Mouse (Mus musculus) lung, postnatal 0 days (tissue): Measurements from ENCODE around the gene Ep300. TPM values are rescaled to one million over a fixed set of nuclear protein-coding genes. Genes with fewer than 3 reads are reported as not detected.

Source experiments
- ATAC-seq: fragments of 200-750 bp; cut with Nextera tagmentation; 2 replicates; pipeline ENCODE4 v1.8.0; 2017; ENCODE audit warnings: moderate library complexity
- DNase-seq: peaks from one replicate; pipeline ENCODE4 v3.0.0-alpha.2; 2016; ENCODE audit warnings: low spot score
- H3K27ac ChIP-seq: fragments of 300-500 bp; sonication (generic); 2 replicates; pipeline ENCODE4 v1.5.1; 2014; ENCODE audit warnings: antibody characterized with exemption, mild to moderate bottlenecking, low read length, mixed read lengths
- H3K27me3 ChIP-seq: fragments of 300-500 bp; sonication (generic); replicated peaks from 2 replicates; pipeline ENCODE4 v1.6.1; 2014; ENCODE audit warnings: low read length, mixed read lengths; ENCODE audit not compliant: insufficient read depth
- H3K36me3 ChIP-seq: fragments of 300-500 bp; sonication (generic); 2 replicates; pipeline ENCODE4 v1.6.1; 2014; ENCODE audit warnings: low read length, mixed read lengths; ENCODE audit not compliant: insufficient read depth
- H3K4me1 ChIP-seq: fragments of 300-500 bp; sonication (generic); 2 replicates; pipeline ENCODE4 v1.6.1; 2014; ENCODE audit warnings: antibody characterized with exemption, low read depth, low read length, mixed read lengths; ENCODE audit not compliant: insufficient read depth
- H3K4me2 ChIP-seq: fragments of 300-500 bp; sonication (generic); replicated peaks from 2 replicates; pipeline ENCODE4 v1.6.1; 2014; ENCODE audit warnings: low read depth, mild to moderate bottlenecking, low read length, moderate library complexity, mixed read lengths
- H3K4me3 ChIP-seq: fragments of 300-500 bp; sonication (generic); 2 replicates; pipeline ENCODE4 v1.5.1; 2014; ENCODE audit warnings: low read depth, low read length
- H3K9ac ChIP-seq: fragments of 300-500 bp; sonication (generic); replicated peaks from 2 replicates; pipeline ENCODE4 v1.6.1; 2014; ENCODE audit warnings: low read depth, mild to moderate bottlenecking
- H3K9me3 ChIP-seq: fragments of 300-500 bp; sonication (generic); 2 replicates; pipeline ENCODE4 v1.6.1; 2016; ENCODE audit warnings: low read length, mixed read lengths
- CTCF ChIP-seq: IDR thresholded peaks from 2 replicates; pipeline ENCODE4 v1.5.1; 2016; ENCODE audit warnings: antibody characterized with exemption, mild to moderate bottlenecking
- EP300 ChIP-seq: IDR thresholded peaks from 2 replicates; pipeline ENCODE4 v1.6.1; 2016; ENCODE audit warnings: antibody characterized with exemption, mild to moderate bottlenecking, control low read depth
- WGBS: fragments of 180-500 bp; shearing (Covaris S2); extraction: QIAGEN DNeasy Blood & Tissue Kit; methylation state at CpG from one replicate; pipeline ENCODE4 v1.1.7; 2014; 5-methylcytosine and 5-hydroxymethylcytosine counted together
- polyA plus RNA-seq: library from polyadenylated mRNA; unstranded; fragments of >200 nt; fragmentation: Nextera tagmentation; extraction: Ambion mirVana; gene quantifications from 2 replicates; pipeline ENCODE4 v1.2.1, GENCODE M21; 2015

Ep300 gene
- polyA plus RNA-seq, 1 experiment from 2014 or later = 8.5 TPM

DNA sequence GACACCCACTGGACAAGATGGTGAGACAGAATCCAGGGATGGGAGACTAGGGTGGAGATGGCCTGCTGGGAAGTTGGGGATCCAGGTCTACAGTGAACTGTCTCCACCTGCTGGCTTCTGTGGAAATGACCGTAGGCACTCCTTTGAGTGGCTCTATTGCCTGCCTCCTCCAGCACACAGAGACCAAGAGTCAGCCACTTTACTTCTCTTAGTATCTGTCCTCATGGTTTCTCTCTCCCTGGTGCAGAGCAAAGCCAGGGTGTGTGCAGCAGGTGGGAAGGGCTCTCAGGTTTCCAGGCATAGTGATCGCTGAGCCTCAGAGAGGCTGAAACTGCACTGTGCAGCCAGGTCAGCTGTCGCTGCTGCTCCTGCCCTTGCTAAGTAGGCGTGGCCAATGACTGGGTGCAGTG, 85.1 kb downstream of the Ep300 start:
- Histone ChIP-seq H3K27me3 (no peaks in the 10 kb centered on the region), H3K4me2 (no peak overlapping the region), H3K27ac (no peak overlapping the region), H3K4me3 (no peak overlapping the region), H3K9me3 (no peaks in the 10 kb centered on the region), H3K36me3 (no peaks in the 10 kb centered on the region; the same call in none of the 2 replicates), H3K9ac (no peak overlapping the region), H3K4me1 (no peaks in the 10 kb centered on the region)
- no peak for TF ChIP-seq EP300
- TF ChIP-seq CTCF = peak; percentile 68
- ATAC-seq = peak; percentile 32; the same call in 1 of the 2 replicates
- WGBS = 78% methylated on average over 4 of the region's 4 CpGs
- peak; percentile 44 for DNase-seq

DNA sequence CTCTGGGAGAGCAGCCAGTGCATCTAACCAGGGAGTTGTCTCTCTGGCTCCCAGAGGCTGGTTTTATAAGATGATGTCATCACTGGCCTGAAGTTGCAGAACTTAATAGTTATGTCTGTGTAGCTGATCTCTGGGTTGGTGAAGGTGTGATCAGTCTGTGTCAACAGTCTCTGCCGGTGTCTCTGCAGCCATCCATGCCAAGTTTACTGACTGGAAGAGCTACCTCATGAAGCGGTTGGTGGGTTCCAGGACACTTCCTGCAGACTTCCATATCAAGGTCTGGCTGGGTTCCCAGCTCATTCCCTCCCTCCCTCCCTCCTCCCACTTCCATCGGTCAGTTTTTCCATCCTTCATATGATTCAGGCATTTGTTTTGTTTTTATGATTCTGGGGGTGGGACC, 91.5 kb downstream of the Ep300 start:
- Histone ChIP-seq H3K9me3 (no peaks in the 10 kb centered on the region), H3K4me3 (no peak overlapping the region), H3K36me3 (no peaks in the 10 kb centered on the region), H3K9ac (no peak overlapping the region), H3K4me2 (no peak overlapping the region), H3K27me3 (no peaks in the 10 kb centered on the region), H3K4me1 (no peaks in the 10 kb centered on the region), H3K27ac (no peak overlapping the region)
- ATAC-seq = no peak; the same call in 1 of the 2 replicates
- no peak for DNase-seq
- no peak for TF ChIP-seq EP300
- no peak for TF ChIP-seq CTCF
- WGBS = 54% methylated on average over 3 of the region's 3 CpGs

DNA sequence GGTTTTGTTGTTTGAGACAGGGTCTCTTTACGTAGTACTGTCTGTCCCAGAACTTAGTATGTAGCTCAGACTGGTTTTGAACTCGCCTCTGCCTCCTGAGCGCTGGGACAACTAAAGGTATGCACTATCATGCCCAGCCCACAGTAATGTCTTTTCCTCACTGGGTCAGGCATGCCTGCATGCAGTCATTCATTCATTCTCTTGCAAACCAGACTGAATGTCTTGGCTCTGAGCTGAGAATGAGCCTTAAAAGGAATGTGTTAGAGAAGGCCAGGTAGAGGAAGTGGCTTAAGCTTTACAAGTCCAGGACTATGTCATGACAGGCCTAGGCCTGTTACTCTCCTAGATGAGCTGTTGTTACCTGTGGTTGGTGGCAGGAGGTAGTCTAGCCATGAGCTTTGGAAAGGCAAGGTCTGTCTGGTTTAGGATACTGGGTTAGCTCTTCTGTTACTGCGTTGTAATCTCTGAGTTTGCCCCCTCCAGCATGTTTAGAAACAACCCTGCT, 95.2 kb downstream of the Ep300 start:
- TF ChIP-seq EP300 (no peak), CTCF (no peak)
- Histone ChIP-seq H3K4me1 (no peaks in the 10 kb centered on the region), H3K27ac (no peak overlapping the region), H3K27me3 (no peaks in the 10 kb centered on the region), H3K9ac (no peak overlapping the region), H3K4me2 (no peak overlapping the region), H3K4me3 (no peak overlapping the region), H3K9me3 (no peaks in the 10 kb centered on the region), H3K36me3 (peaks cover 11% of the 10 kb centered on the region; the same call in 1 of the 2 replicates)
- ATAC-seq = no peak
- 96% methylated on average over 4 of the region's 4 CpGs for WGBS
- no peak for DNase-seq

DNA sequence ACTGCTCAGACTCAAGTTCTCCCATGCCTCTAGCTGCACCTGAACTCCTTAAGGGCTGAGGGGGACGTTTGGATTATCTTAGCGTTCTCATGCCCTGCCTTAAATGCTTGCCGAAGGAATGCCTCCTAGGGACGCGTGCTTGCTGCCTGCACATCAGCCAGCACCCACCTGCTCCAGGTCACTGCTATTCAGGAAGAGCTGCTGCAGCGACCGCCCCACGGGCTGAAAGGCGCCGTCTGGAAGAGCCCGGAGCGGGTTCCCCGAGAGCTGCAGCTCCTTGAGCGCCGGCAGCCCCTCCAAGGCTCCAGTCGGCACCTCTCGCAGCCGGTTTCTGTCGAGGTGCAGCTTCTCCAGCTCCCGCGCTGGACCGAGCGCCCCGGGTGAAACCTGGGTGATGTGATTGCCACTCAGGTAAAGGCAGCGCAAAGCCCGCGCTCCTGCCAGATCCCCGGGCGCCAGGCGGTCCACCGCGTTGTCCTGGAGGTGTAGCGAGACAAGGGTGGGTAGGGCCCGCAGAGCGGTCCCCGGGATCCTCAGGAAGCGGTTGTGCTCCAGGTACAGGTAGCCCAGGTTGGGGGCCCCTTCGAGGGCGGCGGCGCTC, 108.3 kb downstream of the Ep300 start:
- no peaks in the 10 kb centered on the region for H3K36me3 ChIP-seq
- no peaks in the 10 kb centered on the region; the same call in 1 of the 2 replicates for H3K4me1 ChIP-seq
- H3K27ac ChIP-seq = no peak overlapping the region
- WGBS = 6% methylated on average over 40 of the region's 41 CpGs
- H3K4me2 ChIP-seq = peak overlapping the region; percentile 98
- DNase-seq (no peak), ATAC-seq (peak; percentile 15)
- peak overlapping the region; percentile 47 for H3K4me3 ChIP-seq
- H3K9ac ChIP-seq = no peak overlapping the region; the same call in 1 of the 2 replicates
- H3K9me3 ChIP-seq = no peaks in the 10 kb centered on the region
- H3K27me3 ChIP-seq = peaks cover 19% of the 10 kb centered on the region; the same call in 1 of the 2 replicates
- no peak for TF ChIP-seq EP300
- no peak for TF ChIP-seq CTCF

DNA sequence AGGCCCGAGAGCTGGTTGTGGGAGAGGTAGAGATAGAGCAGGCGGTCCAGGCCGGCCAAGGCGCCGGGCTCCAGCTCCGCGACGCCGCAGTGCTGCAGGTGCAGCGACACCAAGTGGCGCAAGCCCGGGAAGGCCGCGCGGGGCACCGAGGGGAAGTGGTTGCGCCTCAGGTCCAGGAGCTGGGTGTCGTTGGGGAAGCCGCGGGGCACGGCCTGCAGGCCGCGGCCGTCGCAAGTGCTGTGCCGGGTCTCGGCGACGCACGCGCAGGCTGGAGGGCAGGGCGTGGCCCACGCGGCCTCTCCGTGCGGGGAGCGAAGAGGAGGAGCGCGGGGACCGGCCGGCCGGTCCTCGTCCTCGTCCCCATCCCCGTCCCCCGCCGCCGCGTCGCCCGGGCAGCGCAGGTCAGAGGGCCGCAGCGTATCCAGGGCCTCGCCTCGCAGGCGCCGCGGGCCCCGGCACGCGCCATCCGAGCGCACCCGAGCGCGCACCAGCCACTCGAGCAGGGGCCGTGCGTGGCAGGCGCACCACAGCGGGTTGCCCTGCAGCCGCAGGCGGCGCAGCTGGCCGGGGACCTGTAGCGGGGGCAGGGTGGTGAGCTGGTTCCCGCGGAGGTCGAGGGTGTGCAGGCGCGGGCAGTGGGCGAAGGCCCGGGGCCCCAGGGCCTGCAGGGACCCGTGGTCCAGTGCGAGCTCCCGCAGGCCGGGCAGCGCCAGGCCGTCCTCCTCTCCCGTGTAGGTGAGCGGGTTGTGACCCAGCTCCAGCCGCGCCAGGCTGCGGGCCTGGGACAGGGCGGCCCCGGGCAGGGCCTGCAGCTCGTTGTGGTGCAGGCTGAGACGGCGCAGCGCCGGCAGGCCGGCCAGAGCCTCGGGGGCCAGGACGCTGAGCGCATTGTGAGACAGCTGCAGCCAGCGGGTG, 109.1 kb downstream of the Ep300 start:
- Histone ChIP-seq H3K9ac (peak overlapping the region; percentile 39; the same call in 1 of the 2 replicates), H3K27me3 (peaks cover 19% of the 10 kb centered on the region; the same call in 1 of the 2 replicates), H3K36me3 (no peaks in the 10 kb centered on the region), H3K4me2 (peak overlapping the region; percentile 98), H3K27ac (no peak overlapping the region), H3K9me3 (no peaks in the 10 kb centered on the region), H3K4me1 (no peaks in the 10 kb centered on the region; the same call in 1 of the 2 replicates), H3K4me3 (peak overlapping the region; percentile 47)
- ATAC-seq (peak; percentile 85), DNase-seq (peak; percentile 85)
- under 1% methylated on average over 55 of the region's 107 CpGs for WGBS
- TF ChIP-seq CTCF (peak; percentile 81), EP300 (no peak)

DNA sequence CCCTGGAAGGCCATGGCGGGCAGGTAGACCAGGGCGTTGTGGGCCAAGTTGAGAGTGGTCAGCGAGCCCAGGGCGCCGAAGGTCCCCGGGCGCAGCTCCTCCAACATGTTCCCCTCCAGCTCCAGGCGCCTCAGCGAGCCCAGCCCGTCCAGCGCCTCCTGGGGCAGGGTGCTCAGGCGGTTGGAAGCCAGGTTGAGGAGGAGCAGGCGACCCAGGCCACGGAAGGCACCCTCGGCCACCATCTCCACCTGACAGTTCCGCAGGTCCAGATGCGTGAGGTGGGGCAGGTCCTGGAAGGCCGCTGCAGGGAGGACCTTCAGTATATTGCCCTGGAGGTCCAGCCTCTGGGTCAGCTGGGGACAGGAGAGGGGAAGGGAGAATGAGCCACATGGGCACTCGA, 109.7 kb downstream of the Ep300 start:
- Histone ChIP-seq H3K27ac (no peak overlapping the region), H3K4me3 (peak overlapping the region; percentile 47), H3K9ac (peak overlapping the region; percentile 39; the same call in 1 of the 2 replicates), H3K4me2 (peak overlapping the region; percentile 98), H3K27me3 (peaks cover 19% of the 10 kb centered on the region; the same call in 1 of the 2 replicates), H3K9me3 (no peaks in the 10 kb centered on the region), H3K4me1 (no peaks in the 10 kb centered on the region; the same call in 1 of the 2 replicates), H3K36me3 (no peaks in the 10 kb centered on the region)
- DNase-seq (no peak), ATAC-seq (no peak)
- 26% methylated on average over 16 of the region's 19 CpGs for WGBS
- TF ChIP-seq CTCF (no peak), EP300 (no peak)
